Mouse (Mus musculus) neural tube, embryonic 14.5 days (tissue): ENCODE results near the gene Clstn1. TPM values are rescaled to one million over a fixed set of nuclear protein-coding genes. Genes with fewer than 3 reads are reported as not detected.

ENCODE experiments used
- ATAC-seq: fragments of 200-750 bp; cut with Nextera tagmentation; 2 replicates; pipeline ENCODE4 v1.8.0; 2017; ENCODE audit warnings: low read depth, mild to moderate bottlenecking, moderate TSS enrichment, moderate library complexity
- H3K27ac ChIP-seq: fragments of 300-500 bp; sonication (generic); 2 replicates; pipeline ENCODE4 v1.5.1; 2014; ENCODE audit warnings: low read depth, mild to moderate bottlenecking, control low read depth, low read length, moderate library complexity, mixed read lengths
- H3K27me3 ChIP-seq: fragments of 300-500 bp; sonication (generic); 2 replicates; pipeline ENCODE4 v1.6.1; 2014; ENCODE audit warnings: low read length; ENCODE audit not compliant: control insufficient read depth, insufficient read depth
- H3K36me3 ChIP-seq: fragments of 300-500 bp; sonication (generic); 2 replicates; pipeline ENCODE4 v1.6.1; 2014; ENCODE audit warnings: low read length, mixed read lengths; ENCODE audit not compliant: control insufficient read depth, insufficient read depth
- H3K4me1 ChIP-seq: fragments of 300-500 bp; sonication (generic); 2 replicates; pipeline ENCODE4 v1.6.1; 2014; ENCODE audit warnings: low read length; ENCODE audit not compliant: control insufficient read depth, insufficient read depth
- H3K4me2 ChIP-seq: fragments of 300-500 bp; sonication (generic); 2 replicates; pipeline ENCODE4 v1.6.1; 2014; ENCODE audit warnings: mild to moderate bottlenecking, low read depth, low read length, control low read depth
- H3K4me3 ChIP-seq: fragments of 300-500 bp; sonication (generic); 2 replicates; pipeline ENCODE4 v1.5.1; 2014; ENCODE audit warnings: low read depth, low read length, control low read depth, mixed read lengths
- H3K9ac ChIP-seq: fragments of 300-500 bp; sonication (generic); replicated peaks from 2 replicates; pipeline ENCODE4 v1.6.1; 2014; ENCODE audit warnings: low read depth, mild to moderate bottlenecking, control low read depth, low read length, mixed read lengths
- H3K9me3 ChIP-seq: fragments of 300-500 bp; sonication (generic); 2 replicates; pipeline ENCODE4 v1.6.1; 2016; ENCODE audit warnings: low read length; ENCODE audit not compliant: control insufficient read depth
- WGBS: fragments of 180-500 bp; shearing (Covaris S2); extraction: QIAGEN DNeasy Blood & Tissue Kit; methylation state at CpG from one replicate; pipeline ENCODE4 v1.1.7; 2014; 5-methylcytosine and 5-hydroxymethylcytosine counted together
- polyA plus RNA-seq: library from polyadenylated mRNA; unstranded; fragments of >200 nt; fragmentation: Nextera tagmentation; extraction: Ambion mirVana; gene quantifications from 2 replicates; pipeline ENCODE4 v1.2.1, GENCODE M21; 2014

Clstn1 gene
- polyA plus RNA-seq, 1 experiment from 2014 or later: 107 TPM

- Histone ChIP-seq H3K27me3 (no peaks in the 10 kb centered on the region), H3K9me3 (no peaks in the 10 kb centered on the region), H3K4me3 (peak overlapping the region; percentile 86), H3K36me3 (no peaks in the 10 kb centered on the region), H3K4me2 (peak overlapping the region; percentile 98), H3K27ac (peak overlapping the region; percentile 87), H3K4me1 (peaks cover 15% of the 10 kb centered on the region; the same call in 1 of the 2 replicates), H3K9ac (peak overlapping the region; percentile 95)
- ATAC-seq: peak; percentile 69
- under 1% methylated on average over 69 of the region's 72 CpGs for WGBS
Observed at GRCm38 (mm10) chr4:149586783-149587595, 721 bp downstream of the Clstn1 start.

- ATAC-seq: peak; percentile 39; the same call in 1 of the 2 replicates
- Histone ChIP-seq H3K27me3 (no peaks in the 10 kb centered on the region), H3K9ac (peak overlapping the region; percentile 95), H3K4me3 (peak overlapping the region; percentile 86), H3K27ac (peak overlapping the region; percentile 87; the same call in 1 of the 2 replicates), H3K4me1 (peaks cover 17% of the 10 kb centered on the region; the same call in 1 of the 2 replicates), H3K9me3 (no peaks in the 10 kb centered on the region), H3K4me2 (peak overlapping the region; percentile 98), H3K36me3 (no peaks in the 10 kb centered on the region)
- 3% methylated on average over 24 of the region's 24 CpGs for WGBS
Observed at GRCm38 (mm10) chr4:149587596-149588168, 1.4 kb downstream of the Clstn1 start.

GRCm38 (mm10) chr4:149590200-149590599, 3.9 kb downstream of the Clstn1 start:
- Histone ChIP-seq H3K4me2 (no peak overlapping the region), H3K9ac (no peak overlapping the region), H3K27ac (no peak overlapping the region), H3K4me3 (no peak overlapping the region), H3K36me3 (no peaks in the 10 kb centered on the region), H3K9me3 (no peaks in the 10 kb centered on the region), H3K4me1 (peaks cover 17% of the 10 kb centered on the region; the same call in 1 of the 2 replicates), H3K27me3 (no peaks in the 10 kb centered on the region)
- WGBS: 87% methylated on average over 1 of the region's 1 CpGs
- ATAC-seq: no peak

GRCm38 (mm10) chr4:149591486-149591885, 5.2 kb downstream of the Clstn1 start:
- Histone ChIP-seq H3K9ac (no peak overlapping the region), H3K27me3 (no peaks in the 10 kb centered on the region), H3K4me3 (no peak overlapping the region), H3K4me1 (peaks cover 17% of the 10 kb centered on the region; the same call in 1 of the 2 replicates), H3K4me2 (no peak overlapping the region), H3K36me3 (no peaks in the 10 kb centered on the region), H3K27ac (no peak overlapping the region), H3K9me3 (no peaks in the 10 kb centered on the region)
- ATAC-seq: no peak
- WGBS: 89% methylated on average over 2 of the region's 2 CpGs

GRCm38 (mm10) chr4:149594913-149595581, 8.8 kb downstream of the Clstn1 start:
- Histone ChIP-seq H3K4me2 (no peak overlapping the region), H3K36me3 (no peaks in the 10 kb centered on the region), H3K27me3 (no peaks in the 10 kb centered on the region), H3K9me3 (no peaks in the 10 kb centered on the region), H3K4me1 (0 out of 2 replicates have a peak, but pooled peaks cover 3% of the 10 kb centered on the region), H3K27ac (no peak overlapping the region), H3K4me3 (no peak overlapping the region), H3K9ac (no peak overlapping the region)
- WGBS: 80% methylated on average over 9 of the region's 9 CpGs
- ATAC-seq: no peak

GRCm38 (mm10) chr4:149597641-149598208, 11.5 kb downstream of the Clstn1 start:
- 0 out of 2 replicates have a peak, but pooled peaks cover 6% of the 10 kb centered on the region for H3K4me1 ChIP-seq
- no peak for ATAC-seq
- no peak overlapping the region for H3K4me3 ChIP-seq
- 84% methylated on average over 12 of the region's 12 CpGs for WGBS
- no peak overlapping the region for H3K4me2 ChIP-seq
- H3K27ac ChIP-seq: no peak overlapping the region
- no peaks in the 10 kb centered on the region for H3K9me3 ChIP-seq
- H3K9ac ChIP-seq: no peak overlapping the region
- H3K27me3 ChIP-seq: no peaks in the 10 kb centered on the region
- no peaks in the 10 kb centered on the region for H3K36me3 ChIP-seq

GRCm38 (mm10) chr4:149599549-149599948, 13.3 kb downstream of the Clstn1 start:
- Histone ChIP-seq H3K4me2 (no peak overlapping the region), H3K36me3 (no peaks in the 10 kb centered on the region), H3K9me3 (no peaks in the 10 kb centered on the region), H3K4me3 (no peak overlapping the region), H3K27me3 (no peaks in the 10 kb centered on the region), H3K27ac (no peak overlapping the region), H3K9ac (no peak overlapping the region), H3K4me1 (0 out of 2 replicates have a peak, but pooled peaks cover 6% of the 10 kb centered on the region)
- ATAC-seq: no peak
- WGBS: 82% methylated on average over 6 of the region's 6 CpGs

GRCm38 (mm10) chr4:149600130-149600529, 13.9 kb downstream of the Clstn1 start:
- Histone ChIP-seq H3K9me3 (no peaks in the 10 kb centered on the region), H3K27ac (no peak overlapping the region), H3K4me3 (no peak overlapping the region), H3K4me2 (no peak overlapping the region), H3K27me3 (no peaks in the 10 kb centered on the region), H3K9ac (no peak overlapping the region), H3K4me1 (0 out of 2 replicates have a peak, but pooled peaks cover 6% of the 10 kb centered on the region), H3K36me3 (no peaks in the 10 kb centered on the region)
- ATAC-seq: no peak
- WGBS: 86% methylated on average over 4 of the region's 4 CpGs
